Mouse (Mus musculus): ENCODE results near the gene Mybpc2. TPM values are rescaled to one million over a fixed set of nuclear protein-coding genes. Genes with fewer than 3 reads are reported as not detected.

Gene Mybpc2
- total RNA-seq, 1 experiment: 0.80 TPM

DNA sequence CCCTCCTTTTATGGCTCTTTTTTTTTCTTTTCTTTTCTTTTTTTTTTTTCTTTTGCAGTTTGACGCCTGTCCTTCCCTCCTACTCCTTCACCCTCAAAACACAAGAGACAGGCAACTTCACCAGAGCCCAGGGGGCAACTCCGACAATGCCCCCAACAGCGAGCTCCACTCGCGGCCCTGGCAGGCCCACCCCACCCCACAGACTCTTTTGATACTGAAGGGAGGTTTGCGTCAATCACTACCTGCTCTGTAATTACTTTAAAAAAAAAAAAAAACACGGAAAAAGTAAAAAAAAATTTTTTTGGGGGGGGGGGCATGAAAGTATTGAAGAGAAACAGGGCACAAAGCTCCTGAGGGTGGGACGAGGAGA, 61.4 kb downstream of the Mybpc2 start:
- H3K36me3 ChIP-seq (ENCODE audit: control insufficient read depth, insufficient read depth, low read length, poor library complexity, severe bottlenecking): no peaks in the 10 kb centered on the region
- H3K4me1 ChIP-seq (ENCODE audit: control insufficient read depth in 2 of 2, insufficient read depth in 2 of 2, low read length in 2 of 2, poor library complexity in 1 of 2): peaks cover 0 to 13% of the 10 kb centered on the region in 2 experiments; a peak in 1 of 4 replicates
- H3K4me3 ChIP-seq (ENCODE audit: insufficient read depth in 1 of 2, low read depth in 1 of 2, low read length in 2 of 2, poor library complexity in 1 of 2, severe bottlenecking in 1 of 2): peak overlapping the region in 1 of 2 experiments; percentile 66; a peak in 2 of 4 replicates
- DNase-seq (ENCODE audit: low read depth, low spot score): no peak
- in situ Hi-C loops (cut with MboI; ENCODE audit: low sequenced_read_pairs in 2 of 2, unreplicated experiment in 2 of 2): no loop called here
- no peaks in the 10 kb centered on the region for H3K9me3 ChIP-seq (ENCODE audit: control insufficient read depth, insufficient read depth, low read depth, low read length)
- TF ChIP-seq MAFK (IDR thresholded peaks at IDR 0.05; ENCODE audit: insufficient read depth, low read depth, low read length) (no peak), HCFC1 (IDR thresholded peaks at IDR 0.05; ENCODE audit: borderline replicate concordance, insufficient read depth, low read length) (no peak), CHD2 (IDR thresholded peaks at IDR 0.05; ENCODE audit: low read depth, low read length) (no peak), ZC3H11A (IDR thresholded peaks at IDR 0.05; ENCODE audit: borderline replicate concordance, low read depth, low read length) (no peak)
- H3K9ac ChIP-seq (ENCODE audit: insufficient read depth, low read depth, low read length, poor library complexity, severe bottlenecking): no peak overlapping the region
- H3K27ac ChIP-seq (ENCODE audit: insufficient read depth, low read depth, low read length, poor library complexity, severe bottlenecking): no peak overlapping the region

- in situ Hi-C loops (cut with MboI; ENCODE audit: low sequenced_read_pairs in 2 of 2, unreplicated experiment in 2 of 2): no loop called here
- TF ChIP-seq ZC3H11A (IDR thresholded peaks at IDR 0.05; ENCODE audit: borderline replicate concordance, low read depth, low read length) (0 out of 2 replicates have a peak, but pooled peaks have one; percentile 3), MAFK (IDR thresholded peaks at IDR 0.05; ENCODE audit: insufficient read depth, low read depth, low read length) (no peak)
- Histone ChIP-seq H3K9ac (ENCODE audit: insufficient read depth, low read depth, low read length, poor library complexity, severe bottlenecking) (peak overlapping the region; percentile 6; the same call in 1 of the 2 replicates), H3K9me3 (ENCODE audit: control insufficient read depth, insufficient read depth, low read depth, low read length) (no peaks in the 10 kb centered on the region), H3K36me3 (ENCODE audit: control insufficient read depth, insufficient read depth, low read length, poor library complexity, severe bottlenecking) (no peaks in the 10 kb centered on the region), H3K4me3 (ENCODE audit: insufficient read depth in 1 of 2, low read depth in 1 of 2, low read length in 2 of 2, poor library complexity in 1 of 2, severe bottlenecking in 1 of 2) (peak overlapping the region; percentile 59 to 66), H3K4me1 (ENCODE audit: control insufficient read depth in 2 of 2, insufficient read depth in 2 of 2, low read length in 2 of 2, poor library complexity in 1 of 2) (peaks cover 0 to 13% of the 10 kb centered on the region in 2 experiments; a peak in 1 of 4 replicates), H3K27ac (ENCODE audit: insufficient read depth, low read depth, low read length, poor library complexity, severe bottlenecking) (no peak overlapping the region)
- DNase-seq (ENCODE audit: low read depth, low spot score): peak; percentile 74
These were observed 62.0 kb downstream of the Mybpc2 start for GRCm38 (mm10) chr7:44462218-44463055.

GRCm38 (mm10) chr7:44461503-44462217, 62.8 kb downstream of the Mybpc2 start:
- no peaks in the 10 kb centered on the region for H3K36me3 ChIP-seq (ENCODE audit: control insufficient read depth, insufficient read depth, low read length, poor library complexity, severe bottlenecking)
- no peak for DNase-seq (ENCODE audit: low read depth, low spot score)
- H3K4me3 ChIP-seq (ENCODE audit: insufficient read depth in 1 of 2, low read depth in 1 of 2, low read length in 2 of 2, poor library complexity in 1 of 2, severe bottlenecking in 1 of 2): peak overlapping the region in 1 of 2 experiments; percentile 59; a peak in 2 of 4 replicates
- no peak for TF ChIP-seq ZC3H11A (IDR thresholded peaks at IDR 0.05; ENCODE audit: borderline replicate concordance, low read depth, low read length)
- TF ChIP-seq MAFK (IDR thresholded peaks at IDR 0.05; ENCODE audit: insufficient read depth, low read depth, low read length): no peak
- no peak for TF ChIP-seq HCFC1 (IDR thresholded peaks at IDR 0.05; ENCODE audit: borderline replicate concordance, insufficient read depth, low read length)
- TF ChIP-seq ZNF384 (IDR thresholded peaks at IDR 0.05; ENCODE audit: low read depth, low read length): no peak
- TF ChIP-seq CHD2 (IDR thresholded peaks at IDR 0.05; ENCODE audit: low read depth, low read length): no peak
- no peaks in the 10 kb centered on the region for H3K9me3 ChIP-seq (ENCODE audit: control insufficient read depth, insufficient read depth, low read depth, low read length)
- no peak overlapping the region for H3K9ac ChIP-seq (ENCODE audit: insufficient read depth, low read depth, low read length, poor library complexity, severe bottlenecking)
- H3K4me1 ChIP-seq (ENCODE audit: control insufficient read depth in 2 of 2, insufficient read depth in 2 of 2, low read length in 2 of 2, poor library complexity in 1 of 2): peaks cover 0 to 13% of the 10 kb centered on the region in 2 experiments; a peak in 1 of 4 replicates
- no peak overlapping the region for H3K27ac ChIP-seq (ENCODE audit: insufficient read depth, low read depth, low read length, poor library complexity, severe bottlenecking)
- in situ Hi-C loops (cut with MboI; ENCODE audit: low sequenced_read_pairs in 2 of 2, unreplicated experiment in 2 of 2): no loop called here

- peak overlapping the region in 1 of 2 experiments; percentile 59; a peak in 1 of 4 replicates for H3K4me3 ChIP-seq (ENCODE audit: insufficient read depth in 1 of 2, low read depth in 1 of 2, low read length in 2 of 2, poor library complexity in 1 of 2, severe bottlenecking in 1 of 2)
- H3K4me1 ChIP-seq (ENCODE audit: control insufficient read depth in 2 of 2, insufficient read depth in 2 of 2, low read length in 2 of 2, poor library complexity in 1 of 2): peaks cover 0 to 11% of the 10 kb centered on the region in 2 experiments; a peak in 1 of 4 replicates
- no peak for DNase-seq (ENCODE audit: low read depth, low spot score)
- H3K27ac ChIP-seq (ENCODE audit: insufficient read depth, low read depth, low read length, poor library complexity, severe bottlenecking): no peak overlapping the region
- no peak overlapping the region for H3K9ac ChIP-seq (ENCODE audit: insufficient read depth, low read depth, low read length, poor library complexity, severe bottlenecking)
- TF ChIP-seq ZC3H11A (IDR thresholded peaks at IDR 0.05; ENCODE audit: borderline replicate concordance, low read depth, low read length) (no peak), MAFK (IDR thresholded peaks at IDR 0.05; ENCODE audit: insufficient read depth, low read depth, low read length) (no peak), ZNF384 (IDR thresholded peaks at IDR 0.05; ENCODE audit: low read depth, low read length) (no peak), HCFC1 (IDR thresholded peaks at IDR 0.05; ENCODE audit: borderline replicate concordance, insufficient read depth, low read length) (no peak), CHD2 (IDR thresholded peaks at IDR 0.05; ENCODE audit: low read depth, low read length) (no peak)
- in situ Hi-C loops (cut with MboI; ENCODE audit: low sequenced_read_pairs in 2 of 2, unreplicated experiment in 2 of 2): no loop called here
- H3K9me3 ChIP-seq (ENCODE audit: control insufficient read depth, insufficient read depth, low read depth, low read length): no peaks in the 10 kb centered on the region
- H3K36me3 ChIP-seq (ENCODE audit: control insufficient read depth, insufficient read depth, low read length, poor library complexity, severe bottlenecking): no peaks in the 10 kb centered on the region
These were observed 63.5 kb downstream of the Mybpc2 start for GRCm38 (mm10) chr7:44460767-44461502.

All from ES-E14 (cell line).